In the genomic region with DNA sequence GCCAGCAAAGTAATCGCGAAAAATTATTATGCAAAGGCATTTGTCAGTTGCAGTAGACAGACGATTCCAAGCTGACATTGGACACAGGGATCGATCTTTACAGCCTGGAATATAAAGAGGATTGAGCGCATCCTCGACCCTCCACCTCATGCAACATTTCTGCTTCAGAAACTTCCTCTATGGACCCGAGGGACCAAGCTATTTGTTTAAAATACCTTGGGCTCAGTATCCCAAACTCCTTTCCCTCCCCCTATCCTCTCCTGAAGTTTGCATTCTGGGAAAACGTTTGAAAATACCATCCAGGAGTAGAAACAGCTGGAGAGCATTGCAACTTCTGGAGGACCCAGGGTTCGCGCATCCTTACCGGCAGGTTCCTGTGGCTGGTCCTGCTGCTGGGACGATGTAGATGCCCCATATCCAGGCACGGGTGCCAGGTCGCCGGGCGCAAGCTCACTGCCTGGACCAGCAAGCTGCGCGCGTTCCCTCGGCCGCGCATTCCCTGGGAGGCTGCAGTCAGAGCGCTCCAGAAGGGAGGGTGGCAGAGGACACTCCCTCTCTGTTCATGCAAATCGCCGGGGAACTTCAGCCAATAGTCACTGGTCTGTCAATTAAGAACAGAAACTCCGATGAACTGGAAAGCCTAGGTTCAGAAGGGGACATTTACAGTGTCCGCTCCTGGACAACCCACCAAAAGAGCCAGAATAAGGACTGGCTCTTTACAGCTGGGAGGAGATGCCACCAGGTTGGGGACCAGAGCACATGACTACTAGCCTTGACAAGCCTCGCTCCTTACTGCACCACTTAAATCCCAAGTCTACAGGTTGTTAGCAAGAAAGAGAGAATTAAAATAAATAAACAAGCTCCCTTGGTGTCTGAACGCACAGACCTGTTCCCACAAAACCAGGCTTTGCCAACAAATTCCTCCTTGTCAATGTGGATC, we compare ENCODE assay signal across 8 mouse cellular contexts. TPM values are rescaled to one million over a fixed set of nuclear protein-coding genes. Genes with fewer than 3 reads are reported as not detected.
DNase-seq lines count a peak whose midpoint lies in the region; ATAC-seq lines count a peak whose summit lies in the region.

A gene (minus strand): TSS at position 902 of the 940 bp plus-strand sequence.

- peak within 1 kb of the TSS; percentile 42 for H3K4me3 ChIP-seq in kidney, embryonic 15.5 days (replicated peaks)

- H3K36me3 ChIP-seq in kidney, embryonic 15.5 days: no peaks in the 10 kb centered on the region

- WGBS in kidney, embryonic 15.5 days: 2% methylated on average over 29 of the region's 29 CpGs

- peak within 1 kb of the TSS; percentile 78 for H3K4me2 ChIP-seq in kidney, embryonic 15.5 days

- peaks cover 21% of the 10 kb centered on the region for H3K4me1 ChIP-seq in kidney, embryonic 15.5 days

- no peak for DNase-seq in kidney, adult 8-10 months
- DNase-seq in cerebellum, postnatal 4 days (ENCODE audit: low spot score in 2 of 2): peak; percentile 27 to 36
- peak; percentile 36 for DNase-seq in gastrocnemius, postnatal 14 days
- peak; percentile 61 for DNase-seq in layer of hippocampus, adult 9-11 months
- DNase-seq in lung, postnatal 10 days: peak; percentile 27
- DNase-seq in right cerebral cortex, postnatal 36 days (ENCODE audit: low spot score in 2 of 2): peak; percentile 39 to 41

- peak; percentile 94 for ATAC-seq in kidney, embryonic 15.5 days (replicated peaks; ENCODE audit: low FRiP score)
- no peak for ATAC-seq in megakaryocyte-erythroid progenitor cell, adult 5-6 weeks (replicated peaks; ENCODE audit: low FRiP score, low TSS enrichment, poor library complexity, severe bottlenecking)

- peaks cover 36% of the 10 kb centered on the region; the same call in 1 of the 2 replicates for H3K27me3 ChIP-seq in kidney, embryonic 15.5 days

- H3K9me3 ChIP-seq in kidney, embryonic 15.5 days (replicated peaks): no peaks in the 10 kb centered on the region

- H3K9ac ChIP-seq in kidney, embryonic 15.5 days: no peak within 1 kb of the TSS

- intact Hi-C loops in gastrocnemius, postnatal 14 days (cut with DNase I; ENCODE audit: low total_unique reads): no loop called here

- H3K27ac ChIP-seq in kidney, embryonic 15.5 days: no peak within 1 kb of the TSS

RNA-seq across cellular contexts. Expression of the gene that starts here (rescaled TPM):
- 0.45 and 0.57 TPM in 2 replicates for polyA plus RNA-seq in kidney, embryonic 15.5 days (2015; fragmentation: Nextera tagmentation; extraction: Ambion mirVana)
- total RNA-seq in gastrocnemius, postnatal 14 days (2021): 1 to 10 TPM; 1.5 to 2.4 TPM
- total RNA-seq in megakaryocyte-erythroid progenitor cell, adult 5-6 weeks (2014; fragmentation: Nextera tagmentation): not detected in 2 replicates
- total RNA-seq in megakaryocyte-erythroid progenitor cell, adult 5-6 weeks (2017): not detected in 2 replicates

Comparison
In these comparisons a context has a peak if more than half of its experiments do, and no peak if none do; other contexts are left out.
1. Peak in ATAC-seq, H3K4me3 ChIP-seq and H3K4me2 ChIP-seq in kidney, embryonic 15.5 days; RNA of the gene not detected or under 1 TPM.
2. DNase-seq: peak in cerebellum, postnatal 4 days (2 of 2), gastrocnemius, postnatal 14 days (single experiment), layer of hippocampus, adult 9-11 months (single experiment), lung, postnatal 10 days (single experiment) and right cerebral cortex, postnatal 36 days (2 of 2); none in kidney, adult 8-10 months (0 of 2).